Mouse (Mus musculus) forelimb bud, embryonic 11.5 days (tissue): ENCODE measurements around the gene Rsph14.

ENCODE experiments used
- DNase-seq: peaks from one replicate; pipeline ENCODE4 v3.0.0-alpha.2; 2012; ENCODE audit warnings: low read depth, low spot score

The Rsph14 gene

DNA sequence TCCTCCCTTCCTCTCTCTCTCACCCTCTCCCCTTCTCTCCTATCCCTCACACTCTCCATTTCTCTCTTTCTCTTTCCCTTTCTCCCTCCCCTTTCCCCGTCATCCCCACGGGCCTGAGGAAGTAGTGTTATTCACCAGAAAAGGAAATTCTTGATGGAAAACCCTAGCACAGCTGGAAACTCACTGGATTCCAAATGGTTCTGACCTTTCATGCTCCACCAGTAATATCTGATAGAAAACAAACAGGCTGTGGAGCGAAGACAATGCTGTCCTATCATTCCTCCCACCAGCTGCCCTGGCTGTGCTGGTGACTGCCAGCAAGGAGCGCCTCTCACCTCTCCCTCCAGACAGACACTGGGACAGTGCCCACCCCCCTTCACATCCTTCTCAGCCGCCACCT lies 37.5 kb downstream of the Rsph14 start:
- DNase-seq: no peak

DNA sequence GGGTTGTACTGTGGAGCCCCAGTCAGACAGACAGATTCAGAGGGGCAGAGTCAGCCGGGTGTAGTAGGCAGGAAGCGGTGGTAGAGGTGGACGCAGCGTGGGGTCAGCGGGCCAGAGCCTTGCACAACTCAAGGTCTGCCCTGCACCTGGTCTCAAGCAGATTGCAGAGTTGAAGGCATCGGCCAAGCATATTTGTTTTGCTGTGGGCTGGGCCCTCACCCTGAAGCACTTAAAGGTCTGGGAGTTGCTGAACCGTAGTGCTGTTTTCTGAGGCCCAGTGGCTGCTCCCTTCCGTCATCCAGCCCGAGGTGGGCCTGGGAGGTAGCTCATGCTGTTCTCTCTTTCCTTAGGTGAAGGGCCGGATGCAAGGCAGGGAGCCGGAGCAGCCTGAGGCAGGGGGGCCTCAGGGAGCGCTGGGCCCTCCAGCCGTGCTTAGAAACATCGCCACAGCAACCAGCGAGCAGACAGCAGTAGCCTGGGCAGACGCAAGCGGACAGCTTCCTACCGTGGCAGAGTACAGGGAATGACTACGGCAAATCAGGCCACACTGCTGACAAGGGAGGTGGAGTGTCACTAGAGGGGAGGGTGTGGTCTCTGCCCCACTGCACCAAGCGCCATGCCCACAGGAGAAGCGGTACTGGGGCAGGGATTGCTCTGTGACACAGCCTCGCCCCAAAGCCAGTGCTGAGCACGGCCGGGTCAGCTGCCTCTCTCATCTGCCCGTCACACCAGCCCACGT lies 41.6 kb downstream of the Rsph14 start:
- no peak for DNase-seq

DNA sequence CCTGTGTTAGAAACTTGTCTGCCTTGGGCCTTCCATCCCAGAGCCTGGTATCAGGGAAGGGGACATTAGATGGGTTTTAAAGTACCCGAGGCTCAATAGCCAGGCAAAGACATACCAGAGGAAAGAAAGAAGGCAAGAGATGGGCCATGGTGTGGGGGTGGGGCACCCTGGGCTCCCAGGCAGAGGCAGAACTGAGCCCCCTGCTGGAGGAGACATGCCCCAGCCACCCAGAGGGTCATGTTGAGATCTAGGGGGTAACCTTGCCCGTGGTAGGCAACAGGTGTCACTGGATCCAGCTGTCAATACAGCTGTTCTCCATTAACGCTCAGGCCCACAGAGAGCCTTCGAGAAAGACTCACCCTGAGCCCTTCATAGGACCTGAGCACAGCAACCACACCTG lies 42.6 kb downstream of the Rsph14 start:
- DNase-seq: no peak

DNA sequence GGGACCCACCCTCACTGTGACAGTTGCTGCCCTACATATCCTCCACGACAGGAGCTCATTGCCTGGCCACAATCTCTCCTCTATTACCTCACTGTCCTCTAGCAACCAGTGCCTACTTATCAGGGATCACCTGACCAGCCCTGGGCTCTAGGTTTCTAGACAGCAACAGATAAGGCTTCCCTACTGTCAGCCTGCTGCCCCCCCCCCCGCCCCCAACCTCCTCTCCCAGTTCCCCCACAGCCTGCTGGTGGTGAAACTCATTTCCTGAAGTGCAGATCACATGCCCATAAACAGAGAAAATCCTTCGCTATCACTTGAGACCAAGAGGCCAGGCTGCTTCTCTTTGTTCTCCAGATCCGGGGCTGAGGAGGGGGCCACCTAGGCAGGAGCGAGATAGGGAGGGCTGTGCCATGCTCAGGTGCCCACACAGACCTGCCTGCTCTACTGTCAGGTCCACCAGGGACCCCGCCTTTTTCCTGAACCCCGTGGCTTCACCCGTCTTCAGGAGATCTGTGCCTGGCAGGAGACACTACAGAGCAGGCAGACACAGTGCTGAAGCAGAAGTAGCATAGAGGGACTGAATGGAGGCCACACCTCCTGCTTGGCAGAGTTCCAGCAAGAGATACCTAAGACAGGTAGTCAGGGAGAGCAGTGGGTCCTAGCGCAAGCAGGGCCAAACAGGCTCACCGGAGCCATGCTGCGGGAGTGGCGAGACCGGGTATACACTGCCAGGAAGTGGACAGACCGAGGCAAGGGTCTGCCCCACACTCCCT lies 44.5 kb downstream of the Rsph14 start:
- DNase-seq: no peak

DNA sequence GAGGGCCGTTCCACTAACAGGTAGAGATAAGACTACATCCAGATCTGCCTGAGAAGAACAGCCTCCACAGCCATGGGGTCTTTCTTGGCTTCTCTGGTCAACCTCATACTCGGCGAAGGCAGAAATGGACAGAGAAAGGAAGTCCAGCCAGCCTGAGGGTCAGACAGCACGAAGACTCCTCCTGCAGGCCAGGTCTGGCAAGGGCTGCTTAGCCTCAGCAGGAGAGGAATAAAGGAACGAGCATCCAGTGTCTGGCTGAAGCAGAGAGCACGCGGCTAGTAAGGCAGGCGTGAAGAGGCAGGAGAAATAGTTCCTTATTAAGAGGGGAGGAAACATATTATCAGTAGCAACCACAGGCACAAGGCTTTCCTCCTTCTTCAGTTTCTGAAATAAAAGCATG lies 49.2 kb downstream of the Rsph14 start:
- DNase-seq: no peak

DNA sequence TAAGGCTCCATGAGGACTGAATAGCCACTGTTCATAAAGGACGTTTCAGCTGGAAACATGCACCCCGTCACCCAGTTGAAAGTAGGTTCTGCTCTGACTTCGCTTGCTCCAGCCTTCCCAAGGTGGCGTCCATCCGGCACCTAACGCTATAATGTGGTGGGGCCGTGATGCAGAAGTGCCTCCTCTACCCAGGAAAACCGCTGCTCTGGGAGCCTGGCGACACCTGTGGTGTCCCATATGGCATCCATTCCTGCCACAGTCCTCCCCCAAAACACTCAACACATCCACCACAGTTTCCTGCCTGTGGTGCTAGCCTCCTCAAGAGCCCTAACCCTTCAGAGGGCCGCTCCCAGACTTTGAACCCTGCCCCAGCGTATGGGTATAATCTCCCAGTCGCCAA lies 51.2 kb downstream of the Rsph14 start:
- no peak for DNase-seq

DNA sequence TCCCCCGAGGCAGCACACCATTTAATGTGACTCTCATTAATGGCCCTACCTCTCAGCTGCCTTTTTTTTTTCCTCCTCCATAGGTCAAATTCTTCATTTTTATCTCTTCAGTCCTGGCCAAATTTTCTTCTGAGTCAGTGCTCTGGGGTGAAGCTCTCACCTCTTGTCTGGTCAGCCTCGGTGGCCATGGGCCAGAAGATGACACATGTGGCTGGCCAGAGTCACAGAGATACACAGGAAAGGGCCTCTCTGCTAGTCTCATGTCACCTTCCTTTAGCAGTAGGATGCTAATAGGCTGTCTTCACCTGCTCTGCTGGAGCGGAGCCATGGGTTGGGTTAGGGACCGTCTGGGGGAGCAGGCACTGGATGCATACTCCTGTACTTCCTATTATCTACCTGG lies 54.3 kb downstream of the Rsph14 start:
- DNase-seq: no peak

DNA sequence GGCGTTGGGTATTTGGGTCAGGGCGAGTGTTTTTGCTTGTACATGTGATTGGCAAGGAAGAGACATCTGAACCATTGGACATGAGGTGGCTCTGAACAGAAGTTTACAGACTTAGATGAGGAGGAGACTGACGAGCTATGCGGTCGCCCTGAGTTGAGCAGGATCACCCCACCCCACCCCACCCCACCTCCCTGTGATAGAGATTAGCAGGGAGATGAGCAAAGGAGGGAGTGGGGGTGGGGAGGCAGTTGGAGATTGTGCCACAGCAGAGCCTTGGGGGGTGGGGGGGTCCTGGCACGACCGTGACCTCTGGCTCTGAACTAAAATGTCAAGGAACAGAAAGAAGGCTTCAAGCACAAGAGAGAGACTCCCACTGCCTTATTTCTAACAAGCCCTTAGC lies 56.0 kb downstream of the Rsph14 start:
- no peak for DNase-seq

DNA sequence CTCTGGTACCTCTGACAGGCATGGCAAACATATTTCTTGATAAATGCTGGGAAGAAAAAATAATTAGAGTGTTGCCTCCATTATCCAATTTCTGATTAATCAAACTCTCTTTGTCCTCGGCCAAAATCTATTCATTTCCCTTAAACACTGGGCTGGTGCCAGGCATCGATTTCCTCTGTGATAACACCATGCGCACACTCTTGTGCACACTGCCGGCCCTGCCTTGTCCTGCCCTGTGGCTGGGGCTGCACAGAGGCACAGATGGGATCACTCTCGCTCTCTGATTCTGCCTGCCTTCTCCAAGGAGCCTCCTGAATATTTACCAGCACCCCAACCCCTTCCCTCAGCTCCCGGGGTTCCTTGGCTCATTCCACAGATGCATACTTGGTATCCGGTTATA lies 56.8 kb downstream of the Rsph14 start:
- DNase-seq: no peak

DNA sequence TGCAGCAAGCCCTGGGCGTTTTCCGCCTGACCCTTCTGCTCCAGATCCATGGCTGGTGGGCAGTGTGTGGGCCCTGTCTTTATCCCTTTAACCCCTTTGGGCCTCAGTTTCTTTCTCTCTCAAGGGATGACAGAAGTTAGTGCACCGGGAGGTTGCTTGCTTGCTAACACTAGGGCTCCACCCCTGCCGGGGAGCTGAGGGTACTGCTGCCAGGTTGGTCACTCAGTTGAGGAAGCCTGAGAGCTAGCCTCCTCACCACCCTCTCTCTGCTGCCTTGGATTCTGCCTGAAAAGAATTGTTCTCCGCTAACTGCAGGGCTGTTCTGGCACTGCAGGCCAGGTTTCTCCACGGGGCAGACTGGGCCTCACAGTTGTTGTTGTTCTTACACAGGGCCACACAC lies 59.4 kb downstream of the Rsph14 start:
- DNase-seq: no peak

DNA sequence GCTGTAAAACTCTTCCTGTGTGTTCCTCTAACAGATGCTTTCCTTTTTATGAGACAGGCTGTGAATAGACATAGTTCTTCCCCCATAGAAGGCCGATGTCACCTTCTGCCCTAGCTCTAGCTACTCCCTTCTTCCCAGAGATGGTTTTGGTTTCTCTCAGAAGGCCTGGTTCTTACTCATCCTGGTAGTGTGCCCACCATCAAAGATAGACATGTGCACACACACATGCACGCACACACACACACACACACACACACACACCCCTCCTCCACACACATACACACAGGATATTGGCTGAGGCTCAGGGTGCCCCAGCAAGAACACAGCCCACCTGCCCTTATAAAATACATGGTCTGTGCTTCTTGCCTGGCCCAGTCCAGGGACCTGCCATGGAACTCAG lies 63.1 kb downstream of the Rsph14 start:
- DNase-seq: no peak

DNA sequence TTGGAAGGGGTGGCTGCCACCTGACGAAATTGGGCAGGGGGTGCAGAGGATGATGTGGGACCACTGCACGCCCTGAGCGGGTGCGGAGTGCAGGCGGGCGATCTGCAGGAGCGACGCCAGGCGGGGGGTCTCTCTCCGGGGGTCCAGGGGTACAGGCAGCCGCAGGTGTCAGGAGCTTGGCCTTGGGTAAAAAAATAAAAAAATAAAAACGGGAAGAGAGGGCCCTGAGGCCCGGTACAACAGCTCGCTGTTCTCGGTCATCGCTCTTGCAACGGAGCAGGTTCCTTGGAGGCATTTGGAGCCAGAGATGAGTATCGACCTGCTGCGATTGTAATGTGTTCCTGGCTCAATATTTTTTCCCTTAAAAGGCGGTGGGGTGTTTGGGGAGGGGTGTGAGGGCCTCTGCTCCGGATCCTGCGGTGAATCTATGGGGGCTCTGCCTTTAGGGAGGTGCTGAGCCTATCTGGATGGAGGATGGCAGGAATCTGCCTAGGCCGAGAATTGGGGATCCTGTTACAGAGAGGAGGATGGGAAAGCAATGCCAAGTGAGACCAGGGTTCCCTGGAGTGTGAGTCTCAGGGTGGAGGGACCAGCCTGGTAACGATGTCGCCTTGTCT lies 64.6 kb downstream of the Rsph14 start:
- no peak for DNase-seq

DNA sequence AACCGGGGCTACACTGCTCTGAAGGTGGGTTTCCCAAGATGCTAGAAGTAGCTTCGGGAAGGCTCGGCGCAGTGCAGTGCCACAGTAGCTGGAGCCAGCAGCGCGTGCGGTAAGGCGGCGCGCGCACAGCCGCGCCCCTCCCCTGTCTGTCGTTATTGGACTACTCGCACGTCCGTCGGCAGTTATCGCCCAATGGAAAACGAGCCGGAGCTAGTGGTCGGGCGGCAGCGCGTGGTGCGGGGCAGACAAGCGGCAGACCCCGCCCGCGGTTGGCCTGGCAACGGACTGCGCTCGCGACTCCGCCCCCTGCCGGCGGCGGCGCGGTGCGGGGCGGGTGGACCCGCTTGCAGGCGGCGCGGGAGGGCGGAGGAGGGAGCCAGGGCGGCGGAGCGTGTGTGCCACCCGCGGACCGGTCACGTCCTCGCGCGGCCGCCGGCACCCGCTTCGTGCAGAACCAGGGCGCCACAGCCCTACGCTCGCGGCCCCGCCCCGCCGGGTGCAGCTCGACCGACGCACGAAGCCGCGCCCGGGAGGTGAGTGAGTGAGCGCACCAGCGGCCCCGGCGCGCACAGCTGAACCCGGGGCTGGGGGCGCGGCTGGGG lies 65.4 kb downstream of the Rsph14 start, which contains the start of gene Gnaz:
Gnaz (plus strand) TSS at position 328 of the 602 bp plus-strand sequence.
- peak; percentile 97 for DNase-seq

DNA sequence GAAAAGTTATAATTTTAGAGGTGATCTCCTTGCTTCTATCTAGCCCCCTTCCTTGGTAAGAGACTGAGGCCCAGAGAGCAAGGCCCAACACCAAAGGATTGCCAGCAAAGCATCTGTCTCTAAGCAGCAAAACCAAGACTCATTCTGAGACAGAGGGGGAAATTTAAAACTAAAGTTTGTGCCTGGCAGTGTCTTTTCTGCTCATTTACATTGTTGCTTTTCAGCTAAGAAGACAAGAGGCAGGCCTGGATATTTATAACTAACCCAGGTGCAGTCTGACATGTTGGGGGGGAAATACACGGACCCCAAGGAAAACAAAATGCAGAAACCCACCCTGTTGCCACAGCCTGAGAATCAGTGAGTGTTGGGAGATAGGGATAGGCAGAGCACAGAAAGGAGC lies 68.0 kb downstream of the Rsph14 start:
- no peak for DNase-seq

DNA sequence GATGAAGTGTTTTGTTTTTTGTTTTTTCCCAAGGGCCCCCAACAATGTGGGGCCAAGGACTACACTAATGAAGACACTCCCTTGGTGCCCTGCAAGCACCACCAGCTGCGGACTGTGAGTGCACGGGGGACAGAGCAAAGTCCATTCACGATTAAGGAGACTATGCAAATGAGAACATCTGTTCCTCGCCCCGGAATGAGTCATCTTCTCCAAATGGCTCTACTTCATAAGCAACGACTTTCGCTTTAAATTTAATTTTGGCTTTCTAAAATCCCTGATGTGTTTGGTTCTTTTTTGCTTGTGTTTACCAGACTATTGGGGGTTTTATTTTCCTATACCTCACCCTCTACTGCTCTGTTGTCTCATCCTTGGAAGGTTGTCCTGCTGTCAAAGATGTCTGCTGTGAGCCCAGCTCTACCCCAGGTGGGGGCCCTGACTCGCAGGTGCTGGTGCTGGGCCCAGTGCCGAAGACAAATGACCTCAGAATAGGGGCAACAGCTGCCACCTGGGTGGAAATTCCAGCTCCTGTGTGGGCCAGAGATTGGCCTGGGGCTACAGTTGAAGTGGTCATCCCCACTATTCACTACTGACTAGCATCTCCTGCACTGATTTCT lies 79.4 kb downstream of the Rsph14 start:
- no peak for DNase-seq

DNA sequence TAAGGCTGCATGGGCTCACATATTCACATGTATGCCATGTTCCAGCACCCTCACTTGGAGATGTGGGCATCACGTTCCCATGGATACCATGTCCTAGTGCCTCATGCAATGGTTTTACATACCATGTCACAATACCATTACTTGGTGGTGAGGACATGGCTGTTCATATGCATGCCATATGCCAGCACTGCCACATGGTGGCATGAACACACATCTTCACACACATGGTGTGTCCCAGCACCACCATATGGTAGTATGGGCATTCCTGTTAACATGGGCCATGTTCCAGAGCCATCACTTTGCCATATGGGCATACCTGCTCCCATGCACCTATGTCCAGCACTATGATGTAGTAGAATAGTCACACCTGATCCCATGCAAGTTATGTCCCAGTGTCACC lies 91.6 kb downstream of the Rsph14 start:
- no peak for DNase-seq

DNA sequence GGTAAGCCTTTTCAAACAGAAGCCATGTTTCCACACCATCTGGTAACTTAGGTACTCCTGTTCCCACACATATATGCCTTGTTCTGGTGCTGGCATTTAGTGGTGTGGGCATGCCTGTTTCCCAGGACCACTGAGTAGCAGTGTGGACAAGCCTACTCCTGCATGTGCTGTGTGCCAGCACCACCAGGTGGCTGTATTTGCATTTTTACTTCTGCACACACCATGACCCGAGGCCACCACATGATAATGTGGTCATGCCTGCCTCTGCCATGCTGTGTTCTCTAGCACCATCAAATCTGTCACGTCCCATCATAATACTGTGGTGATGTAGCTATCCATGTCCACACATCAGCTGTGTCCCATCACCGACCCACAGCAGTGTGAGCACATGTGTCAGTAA lies 93.1 kb downstream of the Rsph14 start:
- DNase-seq: no peak

DNA sequence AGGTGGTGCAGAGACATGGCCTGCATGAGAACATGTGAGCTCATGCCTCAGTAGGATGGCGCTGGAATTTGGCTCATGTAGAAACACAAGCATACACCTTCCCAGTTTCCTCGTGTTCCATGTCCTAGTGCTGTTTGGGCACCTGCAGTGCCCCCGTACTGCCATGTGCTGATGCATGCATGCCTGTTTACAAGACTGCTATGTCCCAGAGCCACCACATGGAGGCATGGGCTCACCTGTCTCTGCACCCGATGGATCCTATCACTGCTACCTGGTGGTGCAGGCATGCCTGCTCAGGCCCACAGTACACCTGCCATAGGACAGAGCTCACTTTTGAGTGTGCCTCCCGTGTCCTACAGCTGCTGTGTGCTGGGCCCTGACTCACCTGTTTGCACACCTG lies 94.0 kb downstream of the Rsph14 start:
- no peak for DNase-seq

DNA sequence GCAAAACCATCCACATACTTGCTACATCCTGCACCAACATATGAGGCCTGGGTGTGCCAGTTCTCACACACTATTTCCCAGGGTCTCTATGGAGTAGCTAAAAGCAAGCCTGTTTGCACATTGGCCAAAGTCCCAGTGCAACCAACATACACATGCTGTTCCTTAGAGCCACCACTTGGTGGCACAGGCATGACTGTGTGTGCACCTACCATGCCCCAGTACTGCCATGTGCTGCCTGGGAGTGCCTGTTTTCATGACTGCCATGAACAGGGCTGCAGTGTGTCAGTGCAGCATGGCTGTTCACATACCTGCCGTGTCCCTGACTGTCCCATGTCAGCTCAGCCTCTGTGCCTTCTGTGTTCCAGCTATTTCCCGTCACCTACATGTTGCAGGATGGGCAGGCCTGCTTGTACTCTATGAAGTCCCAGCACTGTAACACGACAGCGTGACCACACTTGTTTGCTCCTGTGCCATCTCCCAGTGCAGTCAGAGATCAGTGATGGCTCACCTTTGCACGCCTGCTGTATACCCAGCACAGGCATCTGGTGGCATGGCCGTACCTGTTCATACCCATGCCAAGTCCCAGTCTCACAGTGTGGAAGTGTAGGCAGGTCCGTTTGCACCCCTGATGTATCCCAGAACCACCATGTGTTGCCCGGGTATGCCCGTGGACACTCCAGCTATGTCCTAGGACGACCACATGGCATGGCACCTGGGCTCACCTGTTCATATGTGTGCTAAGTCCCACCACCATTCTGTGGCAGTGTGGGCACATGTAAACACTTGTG lies 95.2 kb downstream of the Rsph14 start:
- peak; percentile 27 for DNase-seq

DNA sequence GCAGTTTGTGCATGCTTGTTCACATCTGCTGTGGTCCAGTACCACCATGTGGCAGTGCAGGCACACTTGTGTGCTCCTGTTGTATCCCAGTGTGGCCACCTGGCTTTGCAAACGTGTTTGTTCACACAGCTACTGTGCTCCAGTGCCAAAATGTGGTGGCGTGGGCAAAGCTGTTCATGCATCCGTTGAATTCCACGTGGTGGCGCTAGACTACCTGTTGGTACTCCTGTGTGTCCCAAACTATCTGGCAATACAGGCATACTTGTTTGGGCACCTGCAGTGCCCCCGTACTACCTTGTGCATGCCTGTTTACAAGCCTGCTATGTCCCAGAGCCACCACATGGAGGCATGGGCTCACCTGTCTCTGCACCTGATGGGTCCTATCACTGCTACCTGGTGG lies 97.4 kb downstream of the Rsph14 start:
- DNase-seq: peak; percentile 30

DNA sequence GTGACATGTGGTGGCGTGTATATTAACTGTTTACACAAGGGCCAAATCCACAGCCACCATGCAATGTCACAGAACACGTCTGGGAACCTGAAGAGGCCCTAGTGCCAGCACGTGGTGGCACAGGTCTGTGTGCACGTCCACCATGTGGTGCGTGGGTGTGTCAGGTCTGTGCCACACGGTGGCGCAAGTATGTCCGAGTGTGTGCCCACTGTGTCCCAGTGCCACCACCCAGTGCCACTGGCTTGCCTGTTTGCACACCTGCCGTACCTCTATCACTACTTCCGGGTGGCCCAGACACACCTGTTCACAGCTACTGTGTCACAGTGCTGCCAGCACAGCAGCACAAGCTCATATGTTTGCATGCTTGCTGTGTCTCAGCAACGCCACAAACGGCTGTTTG lies 97.9 kb downstream of the Rsph14 start:
- DNase-seq: no peak
